ENCODE assay signal across 17 mouse cellular contexts in genomic region chr2:34260653-34261076, GRCm38 (mm10).
DNase-seq lines count a peak whose midpoint lies in the region; ATAC-seq lines count a peak whose summit lies in the region.
"Had no signal": no experiment of that assay in that cellular context is flagged by ENCODE, and none has a peak within 500 bp of the region (broad histone marks: within the 10 kb centered on the region; RNA-seq: fewer than 3 reads in every experiment).

No protein-coding gene starts in this region.

- peaks cover 7% of the 10 kb centered on the region; the same call in 1 of the 2 replicates for H3K27me3 ChIP-seq in forebrain, embryonic 13.5 days
- no peaks in the 10 kb centered on the region for H3K27me3 ChIP-seq in forebrain, embryonic 10.5 days (ENCODE audit: poor library complexity, severe bottlenecking)
- no peaks in the 10 kb centered on the region for H3K27me3 ChIP-seq in hindbrain, embryonic 14.5 days (ENCODE audit: control insufficient read depth, insufficient read depth, low read length)
- H3K27me3 ChIP-seq in neural tube, embryonic 12.5 days (replicated peaks): no peaks in the 10 kb centered on the region
- H3K27me3 ChIP-seq: lung, embryonic 15.5 days; megakaryocyte, embryonic 14.5 days had no signal

- no peak for DNase-seq in forebrain, embryonic 10.5 days (ENCODE audit: extremely low spot score, low spot score)
- peak; percentile 38 for DNase-seq in embryo, embryonic 11 days
- no peak for DNase-seq in hindbrain, embryonic 14.5 days (ENCODE audit: low spot score)
- no peak for DNase-seq in adrenal gland, postnatal 10 days
- no peak for DNase-seq in frontal cortex, adult 2 months (ENCODE audit: extremely low spot score in 1 of 2, low spot score in 1 of 2)
- no peak for DNase-seq in kidney, adult 11 months
- DNase-seq: cerebellum, postnatal 36 days; gastrocnemius, postnatal 25 days; kidney, postnatal 14 days; liver; right cerebral cortex, postnatal 25 days; thymus, postnatal 36 days had no signal

- no peak overlapping the region for H3K4me2 ChIP-seq in forebrain, embryonic 13.5 days
- H3K4me2 ChIP-seq in hindbrain, embryonic 14.5 days (replicated peaks): no peak overlapping the region
- H3K4me2 ChIP-seq in neural tube, embryonic 12.5 days (replicated peaks): no peak overlapping the region; the same call in 1 of the 2 replicates
- H3K4me2 ChIP-seq: lung, embryonic 15.5 days had no signal

- H3K9ac ChIP-seq in forebrain, embryonic 13.5 days: no peak overlapping the region
- H3K9ac ChIP-seq in hindbrain, embryonic 14.5 days: no peak overlapping the region
- H3K9ac ChIP-seq in neural tube, embryonic 12.5 days: no peak overlapping the region
- H3K9ac ChIP-seq: lung, embryonic 15.5 days had no signal

- WGBS in forebrain, embryonic 13.5 days: 10% methylated on average over 4 of the region's 4 CpGs
- WGBS in forebrain, embryonic 10.5 days: 48% methylated on average over 4 of the region's 4 CpGs
- WGBS in hindbrain, embryonic 14.5 days: 14% methylated on average over 4 of the region's 4 CpGs
- WGBS in neural tube, embryonic 12.5 days: 15% methylated on average over 4 of the region's 4 CpGs

- H3K27ac ChIP-seq in forebrain, embryonic 13.5 days: peak overlapping the region; percentile 65
- no peak overlapping the region for H3K27ac ChIP-seq in forebrain, embryonic 10.5 days
- H3K27ac ChIP-seq in hindbrain, embryonic 14.5 days: peak overlapping the region; percentile 40; the same call in 1 of the 2 replicates
- H3K27ac ChIP-seq in neural tube, embryonic 12.5 days: no peak overlapping the region
- H3K27ac ChIP-seq: left cerebral cortex, adult 2 months; lung, embryonic 15.5 days had no signal

- no peaks in the 10 kb centered on the region for H3K9me3 ChIP-seq in forebrain, embryonic 13.5 days (replicated peaks)
- no peaks in the 10 kb centered on the region for H3K9me3 ChIP-seq in forebrain, embryonic 10.5 days
- H3K9me3 ChIP-seq in hindbrain, embryonic 14.5 days (ENCODE audit: control insufficient read depth, low read length): no peaks in the 10 kb centered on the region
- no peaks in the 10 kb centered on the region for H3K9me3 ChIP-seq in neural tube, embryonic 12.5 days
- H3K9me3 ChIP-seq: lung, embryonic 15.5 days; megakaryocyte, embryonic 14.5 days had no signal

- 0 out of 2 replicates have a peak, but pooled peaks have one; percentile 50 for ATAC-seq in forebrain, embryonic 13.5 days
- ATAC-seq in hindbrain, embryonic 14.5 days (ENCODE audit: low FRiP score): no peak
- 0 out of 2 replicates have a peak, but pooled peaks have one; percentile 53 for ATAC-seq in neural tube, embryonic 12.5 days (ENCODE audit: low FRiP score, low read depth)

- no peak overlapping the region for H3K4me3 ChIP-seq in forebrain, embryonic 13.5 days
- no peak overlapping the region for H3K4me3 ChIP-seq in forebrain, embryonic 10.5 days
- H3K4me3 ChIP-seq in hindbrain, embryonic 14.5 days (replicated peaks; ENCODE audit: low read length): no peak overlapping the region
- H3K4me3 ChIP-seq in neural tube, embryonic 12.5 days: no peak overlapping the region
- H3K4me3 ChIP-seq: left cerebral cortex, adult 2 months; lung, embryonic 15.5 days; megakaryocyte, embryonic 14.5 days had no signal

- peaks cover 39% of the 10 kb centered on the region for H3K4me1 ChIP-seq in forebrain, embryonic 13.5 days
- H3K4me1 ChIP-seq in forebrain, embryonic 10.5 days: peaks cover 37% of the 10 kb centered on the region
- H3K4me1 ChIP-seq in hindbrain, embryonic 14.5 days (replicated peaks; ENCODE audit: control insufficient read depth, insufficient read depth, low read length): peaks cover 39% of the 10 kb centered on the region
- peaks cover 14% of the 10 kb centered on the region for H3K4me1 ChIP-seq in neural tube, embryonic 12.5 days

- no peaks in the 10 kb centered on the region for H3K36me3 ChIP-seq in forebrain, embryonic 13.5 days (ENCODE audit: poor library complexity, severe bottlenecking)
- no peaks in the 10 kb centered on the region for H3K36me3 ChIP-seq in forebrain, embryonic 10.5 days (replicated peaks)
- H3K36me3 ChIP-seq in hindbrain, embryonic 14.5 days (replicated peaks; ENCODE audit: control insufficient read depth, insufficient read depth): no peaks in the 10 kb centered on the region
- no peaks in the 10 kb centered on the region for H3K36me3 ChIP-seq in neural tube, embryonic 12.5 days
- H3K36me3 ChIP-seq: lung, embryonic 15.5 days had no signal

Comparison
In these comparisons a context has a peak if more than half of its experiments do, and no peak if none do; other contexts are left out.
1. H3K27ac ChIP-seq: peak in forebrain, embryonic 13.5 days (single experiment) and hindbrain, embryonic 14.5 days (single experiment); none in forebrain, embryonic 10.5 days (single experiment) and neural tube, embryonic 12.5 days (single experiment).